Mouse (Mus musculus): ENCODE data around the gene Prr5.

- TF ChIP-seq FLI1 (IDR thresholded peaks at IDR 0.05; ENCODE audit: low read length) (no peak), GATA1 (IDR thresholded peaks at IDR 0.05; ENCODE audit: borderline replicate concordance, low read length) (no peak)
These were observed 37.7 kb downstream of the Prr5 start for GRCm38 (mm10) chr15:84706983-84707619.
